Mouse (Mus musculus) myocyte (in vitro differentiated cells): ENCODE data around the gene Grik4.

Source experiments
- CEBPB ChIP-seq: IDR thresholded peaks from 2 replicates; pipeline ENCODE4 v1.6.1; 2011; ENCODE audit warnings: mild to moderate bottlenecking, moderate library complexity; ENCODE audit not compliant: poor library complexity, insufficient read depth, severe bottlenecking
- E2F4 ChIP-seq: IDR thresholded peaks from one replicate; pipeline ENCODE4 v1.6.1; 2011; ENCODE audit warnings: mild to moderate bottlenecking, control low read depth, moderate library complexity; ENCODE audit not compliant: insufficient read depth
- MAX ChIP-seq: IDR thresholded peaks from one replicate; pipeline ENCODE4 v1.6.1; 2011; ENCODE audit warnings: low read depth, mild to moderate bottlenecking, control low read depth
- POLR2A ChIP-seq: IDR thresholded peaks from one replicate; pipeline ENCODE4 v1.6.1; 2011; ENCODE audit warnings: low read depth, mild to moderate bottlenecking, control low read depth, moderate library complexity; ENCODE audit not compliant: insufficient read length
- POLR2AphosphoS2 ChIP-seq: IDR thresholded peaks from one replicate; pipeline ENCODE4 v1.6.1; 2011; ENCODE audit warnings: low read depth, control low read depth; ENCODE audit not compliant: insufficient read length
- USF1 ChIP-seq: IDR thresholded peaks from one replicate; pipeline ENCODE4 v1.6.1; 2011; ENCODE audit warnings: low read depth, mild to moderate bottlenecking, control low read depth, moderate library complexity

- TF ChIP-seq USF1, result no peak
- no peak for TF ChIP-seq POLR2A
- TF ChIP-seq E2F4, result no peak
- no peak for TF ChIP-seq CEBPB
- no peak for TF ChIP-seq POLR2AphosphoS2
- no peak for TF ChIP-seq MAX
Measured at GRCm38 (mm10) chr9:42853077-42853476, 91.2 kb downstream of the Grik4 start.
